38 mouse cellular contexts compared by ENCODE assay signal in genomic region chr13:111313506-111313905, GRCm38 (mm10). TPM values are rescaled to one million over a fixed set of nuclear protein-coding genes. Genes with fewer than 3 reads are reported as not detected.
"Had no signal": no experiment of that assay in that cellular context is flagged by ENCODE, and none has a peak within 500 bp of the region (broad histone marks: within the 10 kb centered on the region; RNA-seq: fewer than 3 reads in every experiment).

No protein-coding gene starts in this region.

RNA-seq across cellular contexts. Expression of gene Actbl2, which starts 58.7 kb away (rescaled TPM):
- total RNA-seq: heart, postnatal 10 days; heart, postnatal 14 days; heart, postnatal 25 days; heart, postnatal 36 days; heart, postnatal 4 days; hematopoietic stem cell, adult 5-6 weeks; layer of hippocampus, adult 18-20 months; layer of hippocampus, postnatal 10 days; layer of hippocampus, postnatal 14 days; layer of hippocampus, postnatal 25 days; layer of hippocampus, postnatal 36 days; left cerebral cortex, adult 18-20 months; left cerebral cortex, adult 2 months had no signal
- polyA plus RNA-seq: heart, embryonic 10.5 days; heart, embryonic 11.5 days; heart, embryonic 12.5 days; heart, embryonic 13.5 days; heart, embryonic 14.5 days; heart, embryonic 15.5 days; heart, embryonic 16.5 days; heart, postnatal 0 days; hindbrain, embryonic 10.5 days; hindbrain, embryonic 11.5 days; hindbrain, embryonic 12.5 days; hindbrain, embryonic 13.5 days; hindbrain, embryonic 15.5 days; hindbrain, embryonic 16.5 days; hindbrain, postnatal 0 days; intestine, embryonic 14.5 days; intestine, embryonic 15.5 days; intestine, embryonic 16.5 days; intestine, postnatal 0 days; kidney, adult 2 months; kidney, embryonic 14.5 days; kidney, embryonic 15.5 days; kidney, embryonic 16.5 days; kidney, postnatal 0 days; large intestine, adult 2 months had no signal
